Mouse (Mus musculus) liver, adult 2 months (tissue): ENCODE measurements at regions not wholly inside any gene's neighbourhood (a gene's known extent, or its start where the extent isn't known, plus 50 kb on each side); places are given as distances from the start of the nearest gene placed in this dataset.

ENCODE experiments used
- DNase-seq: peaks from one replicate; pipeline ENCODE4 v3.0.0-alpha.2; 2011; ENCODE audit warnings: low read depth, low spot score; ENCODE audit errors: extremely low read depth
- H3K27ac ChIP-seq: fragments of 200-500 bp; replicated peaks from 2 replicates; pipeline ENCODE4 v1.5.1; 2012; ENCODE audit warnings: low read depth, mild to moderate bottlenecking, control low read depth, inconsistent platforms, low read length; ENCODE audit not compliant: insufficient read depth
- H3K27me3 ChIP-seq: fragments of 200-500 bp; 2 replicates; pipeline ENCODE4 v1.6.1; 2012; ENCODE audit warnings: mild to moderate bottlenecking, moderate library complexity, low read length, inconsistent platforms; ENCODE audit not compliant: control insufficient read depth, insufficient read depth
- H3K36me3 ChIP-seq: fragments of 200-500 bp; 2 replicates; pipeline ENCODE4 v1.6.1; 2012; ENCODE audit warnings: low read length, inconsistent platforms; ENCODE audit not compliant: control insufficient read depth, insufficient read depth
- H3K4me1 ChIP-seq: fragments of 200-500 bp; 2 replicates; pipeline ENCODE4 v1.6.1; 2011; ENCODE audit warnings: low read length; ENCODE audit not compliant: control insufficient read depth, insufficient read depth
- H3K4me3 ChIP-seq: fragments of 200-500 bp; 2 replicates; pipeline ENCODE4 v1.5.1; 2011; ENCODE audit warnings: low read depth, mild to moderate bottlenecking, control low read depth, low read length, moderate library complexity; ENCODE audit not compliant: insufficient read depth
- H3K79me2 ChIP-seq: fragments of 200-500 bp; 2 replicates; pipeline ENCODE4 v1.6.1; 2012; ENCODE audit warnings: inconsistent platforms, mild to moderate bottlenecking, low read length, moderate library complexity; ENCODE audit not compliant: control insufficient read depth, insufficient read depth
- H3K9ac ChIP-seq: fragments of 200-500 bp; 2 replicates; pipeline ENCODE4 v1.6.1; 2012; ENCODE audit warnings: low read depth, mild to moderate bottlenecking, control low read depth, inconsistent platforms, low read length
- CTCF ChIP-seq: fragments of 200-500 bp; IDR thresholded peaks from 2 replicates; pipeline ENCODE4 v1.5.1; 2011; ENCODE audit warnings: low read depth, low read length, control low read depth
- POLR2A ChIP-seq: fragments of 200-500 bp; IDR thresholded peaks from 2 replicates; pipeline ENCODE4 v1.6.1; 2011; ENCODE audit warnings: low read length, control low read depth; ENCODE audit not compliant: insufficient read depth; ENCODE audit errors: extremely low read depth
- WGBS: fragments of 180-500 bp; shearing (Covaris S2); methylation state at CpG from one replicate; pipeline ENCODE4 v1.1.7; 2018; 5-methylcytosine and 5-hydroxymethylcytosine counted together

- Histone ChIP-seq H3K4me1 (no peaks in the 10 kb centered on the region), H3K27me3 (no peaks in the 10 kb centered on the region), H3K36me3 (no peaks in the 10 kb centered on the region), H3K79me2 (no peaks in the 10 kb centered on the region), H3K27ac (no peak overlapping the region), H3K4me3 (no peak overlapping the region), H3K9ac (no peak overlapping the region)
- no peak for TF ChIP-seq POLR2A
- no peak for TF ChIP-seq CTCF
- DNase-seq = no peak
- 68% methylated on average over 12 of the region's 12 CpGs for WGBS
Observed at GRCm38 (mm10) chr4:4556126-4556525, 237.0 kb downstream of the Impad1 start.

DNA sequence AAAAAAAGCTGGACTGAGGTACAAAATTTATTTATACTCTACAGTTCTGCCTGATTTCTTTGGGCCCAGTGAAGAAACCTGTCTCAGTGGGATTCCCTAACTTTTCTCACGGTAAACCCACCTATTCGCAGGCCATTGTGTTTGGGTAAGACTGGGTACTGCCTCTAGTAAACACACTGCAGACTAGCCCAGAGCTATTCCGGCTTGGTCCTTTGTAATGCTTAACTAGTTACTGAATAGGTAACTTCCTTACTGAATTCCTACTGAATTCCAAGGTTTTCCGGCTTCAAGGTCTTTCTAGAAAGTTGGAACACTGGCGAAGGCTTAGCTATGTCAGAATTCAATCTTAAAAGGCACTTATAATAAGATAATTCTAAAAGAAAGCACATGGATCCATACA lies 242.9 kb downstream of the Impad1 start:
- WGBS = 80% methylated on average over 5 of the region's 5 CpGs
- Histone ChIP-seq H3K9ac (no peak overlapping the region), H3K4me3 (no peak overlapping the region), H3K4me1 (no peaks in the 10 kb centered on the region), H3K79me2 (no peaks in the 10 kb centered on the region), H3K27ac (no peak overlapping the region), H3K36me3 (no peaks in the 10 kb centered on the region), H3K27me3 (no peaks in the 10 kb centered on the region)
- TF ChIP-seq CTCF (no peak), POLR2A (no peak)
- DNase-seq = no peak

DNA sequence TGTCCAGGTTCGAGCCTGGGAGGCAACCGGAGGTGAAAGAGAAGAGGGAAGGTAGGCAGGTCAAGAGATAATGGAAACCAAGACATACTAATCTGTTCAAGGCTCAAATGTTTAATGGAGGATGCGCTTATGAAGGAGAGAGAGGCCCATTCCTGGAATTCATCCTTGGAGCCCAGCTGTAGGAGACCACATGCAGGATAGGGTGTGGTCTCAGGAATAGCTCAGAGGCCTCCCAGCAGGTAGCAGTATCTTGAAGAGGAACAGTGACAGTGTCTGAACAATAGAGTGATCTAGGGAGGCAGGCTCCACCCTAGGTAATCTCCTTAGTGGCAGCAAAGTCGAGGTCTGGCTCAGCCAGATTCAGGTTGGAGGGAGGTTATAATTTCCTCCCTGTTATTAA lies 243.3 kb downstream of the Impad1 start:
- Histone ChIP-seq H3K79me2 (no peaks in the 10 kb centered on the region), H3K4me3 (no peak overlapping the region), H3K27me3 (no peaks in the 10 kb centered on the region), H3K27ac (no peak overlapping the region), H3K9ac (no peak overlapping the region), H3K4me1 (no peaks in the 10 kb centered on the region), H3K36me3 (no peaks in the 10 kb centered on the region)
- DNase-seq = no peak
- WGBS = 71% methylated on average over 4 of the region's 4 CpGs
- TF ChIP-seq CTCF (no peak), POLR2A (no peak)

GRCm38 (mm10) chr4:4537172-4537753 lies 255.9 kb downstream of the Impad1 start:
- no peaks in the 10 kb centered on the region for H3K4me1 ChIP-seq
- H3K9ac ChIP-seq = no peak overlapping the region
- no peaks in the 10 kb centered on the region for H3K79me2 ChIP-seq
- no peak overlapping the region for H3K27ac ChIP-seq
- no peak overlapping the region for H3K4me3 ChIP-seq
- DNase-seq = no peak
- no peaks in the 10 kb centered on the region for H3K36me3 ChIP-seq
- WGBS = 82% methylated on average over 2 of the region's 2 CpGs
- no peaks in the 10 kb centered on the region for H3K27me3 ChIP-seq
- TF ChIP-seq CTCF = no peak
- no peak for TF ChIP-seq POLR2A

- H3K27ac ChIP-seq = no peak overlapping the region
- no peaks in the 10 kb centered on the region for H3K79me2 ChIP-seq
- H3K9ac ChIP-seq = no peak overlapping the region
- no peaks in the 10 kb centered on the region for H3K27me3 ChIP-seq
- H3K4me1 ChIP-seq = no peaks in the 10 kb centered on the region
- 71% methylated on average over 4 of the region's 4 CpGs for WGBS
- no peaks in the 10 kb centered on the region for H3K36me3 ChIP-seq
- no peak overlapping the region for H3K4me3 ChIP-seq
- TF ChIP-seq CTCF = no peak
- no peak for TF ChIP-seq POLR2A
- DNase-seq = no peak
Observed at GRCm38 (mm10) chr4:4532196-4532595, 261.0 kb downstream of the Impad1 start.

DNA sequence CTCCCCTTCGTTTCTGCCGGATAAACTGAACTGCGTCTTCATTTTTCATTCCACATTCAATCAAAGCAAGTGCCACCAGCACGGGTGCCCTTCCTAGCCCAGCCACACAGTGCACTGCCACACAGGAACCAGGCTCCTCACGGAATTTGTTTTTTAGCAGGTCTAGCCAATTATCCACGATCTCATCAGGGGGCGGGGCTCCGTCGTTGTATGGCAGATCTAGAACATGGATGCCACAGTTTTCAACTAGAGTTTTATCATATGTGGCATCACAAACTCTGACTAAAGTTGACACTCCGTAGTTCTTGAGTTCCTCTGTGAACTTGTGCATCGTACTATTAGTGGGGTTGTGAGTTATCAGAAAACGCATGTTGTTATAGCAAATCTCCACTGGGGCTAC lies 264.8 kb downstream of the Impad1 start:
- no peaks in the 10 kb centered on the region for H3K79me2 ChIP-seq
- H3K4me3 ChIP-seq = no peak overlapping the region
- TF ChIP-seq POLR2A = no peak
- TF ChIP-seq CTCF = no peak
- H3K4me1 ChIP-seq = no peaks in the 10 kb centered on the region
- no peaks in the 10 kb centered on the region for H3K27me3 ChIP-seq
- no peak for DNase-seq
- H3K36me3 ChIP-seq = no peaks in the 10 kb centered on the region
- H3K9ac ChIP-seq = no peak overlapping the region
- no peak overlapping the region for H3K27ac ChIP-seq
- 87% methylated on average over 12 of the region's 12 CpGs for WGBS
